Mouse (Mus musculus) liver, adult (tissue): Measurements from ENCODE around the gene Agpat4.

ENCODE experiments used
- GATA4 ChIP-seq: IDR thresholded peaks from 2 replicates; pipeline ENCODE4 v1.6.1; 2014; ENCODE audit warnings: mild to moderate bottlenecking, low read length; ENCODE audit not compliant: insufficient replicate concordance

Agpat4 gene

GRCm38 (mm10) chr17:12118561-12118925, at the start of gene Agpat4:
Gene Agpat4, plus strand, starts transcription at chr17:12118704.
- no peak for TF ChIP-seq GATA4

GRCm38 (mm10) chr17:12076816-12077215, 41.7 kb upstream of the Agpat4 start:
- TF ChIP-seq GATA4 = no peak

- no peak for TF ChIP-seq GATA4
Measured at GRCm38 (mm10) chr17:12080656-12081495, 37.6 kb upstream of the Agpat4 start.

GRCm38 (mm10) chr17:12082201-12082600, 36.3 kb upstream of the Agpat4 start:
- no peak for TF ChIP-seq GATA4

GRCm38 (mm10) chr17:12090261-12090927, 28.1 kb upstream of the Agpat4 start:
- no peak for TF ChIP-seq GATA4

- no peak for TF ChIP-seq GATA4
Measured at GRCm38 (mm10) chr17:12092901-12093564, 25.5 kb upstream of the Agpat4 start.

GRCm38 (mm10) chr17:12094016-12094415, 24.5 kb upstream of the Agpat4 start:
- no peak for TF ChIP-seq GATA4

GRCm38 (mm10) chr17:12094827-12095590, 23.5 kb upstream of the Agpat4 start:
- no peak for TF ChIP-seq GATA4

GRCm38 (mm10) chr17:12099415-12099814, 19.1 kb upstream of the Agpat4 start:
- no peak for TF ChIP-seq GATA4

GRCm38 (mm10) chr17:12102326-12102725, 16.2 kb upstream of the Agpat4 start:
- TF ChIP-seq GATA4 = no peak

GRCm38 (mm10) chr17:12103781-12104180, 14.7 kb upstream of the Agpat4 start:
- TF ChIP-seq GATA4 = no peak

GRCm38 (mm10) chr17:12104245-12104644, 14.3 kb upstream of the Agpat4 start:
- no peak for TF ChIP-seq GATA4

GRCm38 (mm10) chr17:12104690-12105089, 13.8 kb upstream of the Agpat4 start:
- no peak for TF ChIP-seq GATA4

GRCm38 (mm10) chr17:12106255-12106654, 12.2 kb upstream of the Agpat4 start:
- no peak for TF ChIP-seq GATA4

GRCm38 (mm10) chr17:12113626-12114025, 4.9 kb upstream of the Agpat4 start:
- no peak for TF ChIP-seq GATA4
